Mouse (Mus musculus) inflammation-experienced regulatory T-cells, adult 6 months (primary cell): Measurements from ENCODE around the gene Stat4. TPM values are rescaled to one million over a fixed set of nuclear protein-coding genes. Genes with fewer than 3 reads are reported as not detected.

ENCODE experiments used
- ATAC-seq: one replicate; pipeline ENCODE4 v1.8.0; 2017
- polyA plus RNA-seq, 3 experiments: library from polyadenylated mRNA; unstranded; fragments of 100-300 nt; shearing (Covaris generic); gene quantifications; one replicate each; pipeline ENCODE4 v1.2.1; 2017

The Stat4 gene
- polyA plus RNA-seq: 100 to 1,000 TPM; 154 to 191 (median 177) TPM

DNA sequence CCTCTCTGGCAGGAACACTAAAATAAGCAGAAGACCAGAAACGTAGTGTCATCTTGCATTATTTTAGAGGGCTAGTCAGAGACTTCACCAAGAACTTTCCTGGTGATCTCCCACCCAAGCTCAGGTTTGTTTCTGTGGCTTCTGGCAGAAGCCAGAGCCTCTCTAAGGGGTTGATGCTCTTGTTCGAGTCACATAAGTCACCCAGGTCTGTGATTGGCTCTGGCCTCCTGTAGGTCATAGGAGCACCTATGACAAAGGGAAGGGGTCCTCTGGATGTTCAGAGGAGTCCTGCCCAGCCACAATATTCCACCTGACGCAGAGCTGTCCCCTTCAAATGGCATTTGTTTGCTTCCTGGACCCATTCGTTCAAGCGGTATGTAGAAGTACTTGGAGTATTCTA is at the start of gene Stat4:
TSS of gene Stat4 (plus strand) at position 301 of the 400 bp plus-strand sequence.
- ATAC-seq: no peak

DNA sequence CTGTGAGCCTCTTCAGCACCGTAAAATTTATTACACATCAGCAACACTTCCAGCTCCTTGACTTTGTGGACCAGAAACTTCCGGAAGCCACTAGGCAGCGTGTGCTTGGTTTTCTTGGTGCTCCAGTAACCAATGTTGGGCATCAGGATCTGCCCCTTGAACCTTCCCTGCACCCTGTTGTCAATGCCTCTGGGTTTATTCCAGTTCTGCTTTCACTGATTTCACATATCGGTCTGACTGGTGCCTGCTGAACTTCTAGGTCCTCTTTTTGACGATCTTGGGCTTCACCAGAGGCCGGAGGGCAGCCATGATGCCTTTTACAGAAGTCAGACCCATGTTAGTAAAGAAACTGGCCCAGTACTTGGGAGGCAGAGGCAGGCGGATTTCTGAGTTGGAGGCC is 48.6 kb upstream of the Stat4 start:
- no peak for ATAC-seq

DNA sequence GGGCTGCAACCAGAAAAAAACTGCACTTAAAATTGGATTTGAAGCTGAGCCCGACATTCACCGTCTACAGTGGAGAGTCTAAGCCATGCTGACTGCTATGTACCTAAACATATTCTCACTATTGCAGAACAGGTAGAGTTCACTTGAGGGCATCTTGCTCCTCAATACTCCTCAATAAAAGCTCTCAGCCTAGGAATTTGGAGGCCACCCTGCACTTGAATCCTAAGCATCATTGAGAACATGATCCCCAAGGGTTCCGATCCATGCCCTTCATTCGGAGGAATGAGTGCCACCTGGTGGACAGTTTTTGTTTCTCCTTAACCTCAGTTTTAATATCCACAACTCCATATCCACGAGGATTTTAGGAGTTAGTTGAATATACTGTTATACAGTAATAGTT is 42.2 kb upstream of the Stat4 start:
- no peak for ATAC-seq

DNA sequence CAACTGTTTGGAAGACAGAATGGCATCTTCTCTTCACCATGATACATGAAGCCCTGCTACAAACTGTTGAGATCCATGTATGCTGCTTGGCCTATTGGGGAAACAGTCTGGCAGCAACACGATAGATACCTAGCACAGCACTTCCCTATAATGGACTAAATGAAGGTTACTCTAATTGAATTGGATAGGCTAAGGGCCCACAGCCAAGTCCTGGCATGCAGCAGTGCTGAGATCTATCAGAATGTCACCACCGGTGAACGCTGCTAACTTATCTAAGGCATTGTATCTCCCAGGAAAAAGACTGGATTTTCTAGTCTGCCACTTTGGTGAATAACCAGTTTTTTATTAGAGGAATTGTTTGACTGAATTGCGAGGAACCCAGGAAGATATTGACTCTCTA is 39.8 kb upstream of the Stat4 start:
- no peak for ATAC-seq

DNA sequence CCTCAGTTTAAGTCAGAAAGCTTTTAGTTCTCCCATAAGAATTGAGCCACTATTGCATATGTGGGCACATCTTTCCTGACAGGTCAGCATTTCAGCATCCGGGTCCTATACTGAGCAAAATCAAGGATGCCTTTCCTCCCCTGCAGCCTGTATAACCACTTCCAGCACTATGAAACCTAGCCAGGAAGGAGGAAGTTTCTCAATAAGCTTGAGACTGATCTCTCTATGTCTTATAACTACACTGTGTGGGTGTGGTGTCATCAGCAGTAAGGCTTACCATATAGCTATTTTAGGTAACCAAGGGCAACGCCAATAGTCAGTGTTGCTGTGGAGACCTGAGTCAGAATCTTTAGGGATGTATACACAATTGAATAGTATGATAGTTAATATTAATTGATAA is 22.3 kb upstream of the Stat4 start:
- ATAC-seq: no peak

DNA sequence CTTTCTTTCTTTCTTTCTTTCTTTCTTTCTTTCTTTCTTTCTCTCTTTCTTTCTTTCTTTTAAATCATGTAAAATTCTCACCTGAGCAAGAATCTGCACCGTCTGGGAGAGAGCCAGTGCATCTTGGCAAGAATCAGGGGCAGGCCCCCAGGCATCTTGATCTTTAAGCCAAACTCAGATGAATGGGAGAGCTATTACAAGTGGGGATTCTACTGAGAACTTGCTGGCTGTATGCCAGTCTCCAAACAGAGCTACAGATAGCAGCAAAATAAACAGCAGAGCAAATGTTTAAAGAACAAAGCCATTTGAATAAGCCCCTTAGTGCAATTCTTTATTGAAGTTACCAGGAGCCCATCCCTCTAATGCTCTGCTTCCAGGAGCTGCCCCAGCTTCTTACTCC is 18.0 kb upstream of the Stat4 start:
- ATAC-seq: no peak

DNA sequence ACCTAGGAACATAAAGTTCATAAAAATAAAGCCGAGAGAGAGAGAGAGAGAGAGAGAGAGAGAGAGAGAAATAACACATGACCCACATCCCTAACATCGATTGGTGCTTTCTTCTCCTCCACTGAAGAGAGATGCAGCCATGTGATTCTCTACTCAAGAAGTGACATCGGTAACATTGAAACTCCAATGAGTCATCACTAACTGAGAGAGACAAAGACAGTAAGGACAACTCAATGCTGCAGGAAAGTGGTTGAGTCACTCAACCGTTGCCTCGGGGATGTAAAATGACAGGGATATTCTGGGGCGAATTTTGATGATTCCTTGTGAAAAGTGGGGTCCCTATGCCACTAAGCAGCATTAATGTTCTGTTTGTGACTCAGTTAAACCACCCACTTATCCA is 16.8 kb upstream of the Stat4 start:
- ATAC-seq: no peak

DNA sequence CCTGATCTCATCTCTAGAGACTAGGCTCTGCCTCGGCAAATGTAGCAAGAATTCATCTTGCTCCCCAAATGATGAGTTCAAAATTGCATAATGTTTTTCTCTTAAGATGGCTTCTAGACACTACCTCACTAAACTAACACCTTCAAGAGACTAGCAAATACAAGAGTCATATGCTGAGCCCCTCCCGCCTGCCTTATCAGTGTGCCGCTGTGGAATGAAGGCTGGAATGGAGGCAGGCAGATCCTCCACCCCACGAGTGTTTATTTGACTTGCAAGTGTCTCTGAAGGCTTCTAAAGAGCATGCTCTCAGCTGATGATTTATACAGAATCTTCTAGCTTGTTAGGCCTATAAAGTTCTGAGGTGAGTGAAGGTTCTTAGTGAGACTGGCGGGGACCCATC is 11.4 kb upstream of the Stat4 start:
- ATAC-seq: no peak

DNA sequence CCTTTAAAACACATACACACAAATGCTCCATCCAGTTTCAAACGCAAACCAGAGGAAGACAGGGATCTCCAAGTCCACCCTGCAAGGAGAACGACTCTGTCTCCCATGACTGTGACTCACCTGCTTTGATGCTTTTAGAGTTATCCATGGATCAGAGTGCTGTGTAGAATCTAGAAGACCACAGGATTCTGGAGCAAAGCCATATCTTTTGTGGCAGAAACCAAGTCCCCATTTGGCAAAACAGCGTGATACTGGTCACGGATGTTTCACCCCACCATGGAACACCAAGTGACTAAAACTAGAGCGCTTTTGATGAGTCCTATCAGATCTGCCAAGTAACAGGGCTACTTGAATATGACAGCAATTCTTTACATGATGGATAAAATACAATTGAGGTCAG is 7.9 kb upstream of the Stat4 start:
- no peak for ATAC-seq

DNA sequence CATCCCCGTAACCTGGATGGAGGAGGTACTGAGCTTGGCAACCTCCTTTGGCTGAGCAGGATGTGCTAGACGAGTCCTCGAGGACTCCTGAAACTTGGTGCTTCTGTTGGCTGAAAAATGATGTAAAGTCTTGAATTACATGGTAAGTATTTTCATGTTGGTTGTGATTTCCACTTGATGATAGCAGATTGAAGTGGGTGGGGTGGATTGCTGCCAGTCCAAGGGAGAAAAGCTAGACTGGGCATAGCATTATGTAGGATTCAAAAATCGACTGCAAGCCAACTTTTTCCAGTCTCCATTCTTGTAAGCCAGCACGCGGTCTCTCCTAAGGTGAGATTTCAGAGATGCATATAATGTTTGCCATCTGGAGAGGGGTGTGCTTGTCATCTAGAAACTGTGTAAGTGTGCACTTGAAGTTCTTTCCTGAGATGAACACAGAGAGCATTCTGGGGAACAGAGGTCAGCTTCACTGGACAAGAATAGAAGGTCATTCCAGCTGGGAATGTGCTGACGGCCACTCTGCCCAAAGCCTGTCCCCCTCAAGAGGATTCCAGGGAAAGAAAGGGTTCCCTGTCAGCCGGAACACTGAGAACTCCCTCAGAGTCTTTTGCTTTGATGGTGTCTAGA is 5.1 kb downstream of the Stat4 start:
- no peak for ATAC-seq

DNA sequence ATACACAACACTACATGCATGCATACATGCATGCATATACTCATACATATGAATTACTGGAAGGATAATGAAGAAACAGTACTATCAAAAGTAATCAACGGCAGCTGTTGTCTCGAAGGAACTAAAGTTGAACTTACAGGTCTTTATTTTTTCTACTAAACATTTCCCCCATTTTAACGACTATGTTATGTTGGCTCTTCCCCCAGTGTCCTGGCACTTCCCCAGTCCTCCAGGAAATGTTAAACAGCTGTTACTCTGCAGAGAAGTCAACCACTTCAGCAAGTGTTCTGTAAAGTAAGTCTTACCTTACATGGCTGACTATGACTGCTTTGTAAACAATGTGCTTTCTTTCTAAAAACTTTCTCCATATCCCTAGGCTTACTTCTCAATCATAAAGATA is 9.1 kb downstream of the Stat4 start:
- ATAC-seq: no peak

DNA sequence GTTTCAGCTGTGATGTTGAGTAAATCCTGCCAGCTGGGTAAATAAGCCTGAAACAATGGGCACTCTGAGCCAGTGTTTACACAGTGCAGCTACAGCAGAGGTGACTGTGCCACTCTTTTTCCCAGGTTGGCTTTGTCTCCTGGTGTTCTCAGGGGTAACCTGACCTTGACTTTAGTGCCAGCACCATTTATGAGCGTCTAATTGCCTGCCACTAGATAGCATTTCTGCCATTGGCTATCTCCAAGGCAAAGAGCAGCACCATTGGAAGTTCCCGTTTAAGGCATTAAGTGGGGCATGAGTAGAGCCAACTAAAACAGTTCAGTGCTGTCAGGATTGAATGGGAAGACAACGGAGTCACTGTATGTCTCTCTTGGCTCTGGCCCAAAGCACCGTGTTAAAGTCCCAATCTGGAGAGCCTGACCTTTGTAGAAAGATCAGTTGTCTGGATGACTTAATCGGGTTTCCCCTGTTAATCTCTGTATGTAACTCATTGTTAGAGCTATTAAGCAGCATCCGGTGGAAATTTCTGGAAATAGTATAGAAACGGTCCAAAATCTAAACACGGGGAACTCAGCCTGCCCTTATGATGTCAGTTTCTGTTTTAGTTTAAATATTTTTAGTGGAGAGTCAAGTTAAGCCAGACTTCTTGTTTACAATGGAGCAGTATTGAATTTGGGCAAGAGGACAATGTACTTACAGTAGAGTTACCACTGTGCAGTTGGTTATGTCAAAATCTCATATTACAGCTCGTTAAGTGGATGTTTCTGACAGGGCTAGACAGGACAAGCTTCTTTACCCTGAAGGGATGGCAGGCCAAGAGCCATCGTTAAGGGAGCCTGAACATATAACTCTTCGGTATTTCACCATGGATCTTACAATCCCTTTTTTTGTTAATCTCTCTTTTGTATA is 10.1 kb downstream of the Stat4 start:
- ATAC-seq: peak; percentile 52

DNA sequence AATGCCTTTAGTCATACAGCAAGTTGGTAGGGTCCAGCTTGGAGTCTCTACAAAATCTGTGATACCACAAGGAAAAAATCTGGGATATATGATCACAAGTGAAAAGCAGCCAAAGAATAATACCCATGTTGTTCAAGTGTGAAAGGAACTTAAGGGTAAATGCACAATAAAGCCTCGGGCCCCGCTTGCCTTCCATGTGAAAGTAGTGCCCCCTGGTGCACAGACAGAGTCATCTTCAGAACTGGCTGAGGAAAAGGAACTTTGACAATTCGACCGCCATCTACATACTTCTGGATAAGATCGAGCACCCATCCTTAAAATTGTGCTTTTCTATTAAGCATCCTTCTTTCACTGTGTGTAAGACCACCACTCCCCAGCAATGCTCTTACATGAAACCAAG is 11.6 kb downstream of the Stat4 start:
- ATAC-seq: no peak

DNA sequence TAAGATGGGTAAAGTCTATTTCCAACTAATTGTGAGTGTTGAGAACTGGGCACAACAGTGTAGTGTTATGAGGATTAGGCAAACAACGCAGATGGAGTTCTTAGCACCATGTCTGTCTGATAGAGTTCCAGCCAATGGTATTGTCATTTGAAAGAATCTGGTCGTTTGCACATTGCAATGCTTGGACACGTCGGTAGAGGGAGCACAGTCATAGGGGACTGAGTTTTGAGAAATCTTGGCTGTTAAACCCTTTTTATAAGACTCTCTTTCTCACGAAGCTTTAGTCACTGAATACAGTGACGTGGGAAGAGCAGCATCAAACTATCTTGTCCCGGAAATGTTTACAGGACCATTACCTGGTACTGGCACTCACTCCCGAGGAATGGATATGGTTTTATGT is 17.1 kb downstream of the Stat4 start:
- peak; percentile 73 for ATAC-seq

DNA sequence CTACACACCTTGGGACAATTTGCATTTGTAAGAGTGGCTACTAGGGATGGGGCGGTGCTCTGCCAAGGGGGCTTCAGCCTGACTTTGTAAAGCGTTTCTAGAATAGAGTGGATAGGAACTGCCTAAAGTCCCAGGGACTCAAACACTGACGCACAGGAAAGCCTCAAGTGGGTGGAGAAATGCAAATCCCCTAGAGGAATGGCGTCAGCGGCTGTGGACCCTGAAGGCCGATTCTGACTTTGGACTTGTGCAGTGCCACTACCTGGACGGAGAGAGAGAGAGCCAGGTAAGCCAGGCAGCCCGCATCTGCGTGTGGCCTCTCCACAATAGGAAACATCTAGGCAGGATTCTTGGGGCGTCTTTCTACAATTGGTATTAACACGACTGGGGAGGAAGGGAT is 21.5 kb downstream of the Stat4 start:
- ATAC-seq: peak; percentile 66

DNA sequence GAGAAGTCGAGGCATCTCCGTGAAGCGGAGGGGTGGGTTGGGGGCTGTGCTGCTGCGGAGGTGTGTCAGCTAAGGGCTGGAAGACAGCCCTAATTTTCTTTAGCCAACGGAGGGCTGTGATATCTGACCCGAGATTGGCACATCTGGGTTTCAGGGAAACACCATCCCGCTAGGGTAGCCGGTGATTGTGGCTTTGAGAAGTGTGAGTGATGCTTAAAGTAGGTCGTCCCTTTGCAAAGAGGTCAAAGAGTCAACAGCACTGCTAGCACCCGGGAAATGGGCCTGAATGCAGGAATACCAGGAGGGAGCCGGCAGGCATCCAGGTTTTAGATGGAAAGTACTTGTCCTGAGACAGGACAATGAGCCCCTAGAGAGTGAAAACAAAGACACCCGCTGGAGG is 22.0 kb downstream of the Stat4 start:
- ATAC-seq: peak; percentile 1

DNA sequence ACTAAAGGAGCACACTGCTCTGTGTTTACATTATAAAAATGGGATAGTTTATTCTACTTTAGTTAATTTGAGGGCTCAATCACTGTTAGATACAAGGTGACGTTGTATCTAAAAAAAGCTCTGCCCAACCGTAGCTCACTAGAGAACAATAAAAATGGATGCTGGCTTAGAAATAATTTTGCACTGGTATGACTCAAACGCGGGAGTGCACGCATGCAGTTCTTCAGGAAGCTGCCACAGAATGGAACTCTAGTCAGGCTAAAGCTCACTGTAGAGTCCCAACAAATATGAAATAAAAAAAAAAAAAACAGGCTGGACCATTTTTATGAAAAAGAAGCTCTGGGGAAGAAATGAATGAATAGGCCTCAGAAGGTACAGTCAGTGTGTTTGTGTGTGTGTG is 23.8 kb downstream of the Stat4 start:
- ATAC-seq: peak; percentile 19

DNA sequence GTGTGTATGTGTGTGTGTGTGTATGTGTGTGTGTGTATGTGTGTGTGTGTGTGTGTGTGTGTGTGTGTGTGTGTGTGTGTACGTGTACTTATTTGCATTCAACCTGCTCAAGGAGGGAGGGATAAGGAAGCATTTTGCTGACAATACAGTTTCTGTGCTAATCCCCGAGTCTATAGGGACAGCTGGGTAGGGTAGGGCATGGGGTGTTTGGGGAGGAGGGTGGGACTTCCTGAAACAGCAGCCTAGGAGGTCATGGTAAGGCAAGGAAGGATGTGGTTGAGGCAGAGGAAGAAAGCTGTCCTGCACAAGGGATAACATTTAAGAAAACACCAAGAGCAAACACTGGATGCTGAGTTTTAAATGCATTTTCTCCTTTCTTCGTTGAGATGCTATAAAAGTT is 24.3 kb downstream of the Stat4 start:
- peak; percentile 71 for ATAC-seq

DNA sequence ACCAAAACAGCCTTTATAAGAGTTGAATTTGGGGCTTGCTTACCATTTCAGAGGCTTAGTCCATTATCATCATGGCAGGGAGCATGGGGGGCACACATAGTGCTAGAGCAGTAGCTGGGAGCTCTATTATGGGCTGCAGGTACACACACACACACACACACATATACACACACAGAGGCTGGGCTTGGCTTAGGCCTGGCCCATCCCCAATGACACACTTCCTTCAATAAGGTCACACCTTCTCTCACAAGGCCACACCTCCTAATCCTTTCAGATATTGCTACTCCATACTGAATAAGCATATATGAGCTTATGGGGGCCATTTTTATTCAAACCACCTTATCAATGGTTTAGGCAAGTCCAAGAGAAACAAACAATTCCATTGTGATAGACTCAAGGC is 25.3 kb downstream of the Stat4 start:
- ATAC-seq: no peak

DNA sequence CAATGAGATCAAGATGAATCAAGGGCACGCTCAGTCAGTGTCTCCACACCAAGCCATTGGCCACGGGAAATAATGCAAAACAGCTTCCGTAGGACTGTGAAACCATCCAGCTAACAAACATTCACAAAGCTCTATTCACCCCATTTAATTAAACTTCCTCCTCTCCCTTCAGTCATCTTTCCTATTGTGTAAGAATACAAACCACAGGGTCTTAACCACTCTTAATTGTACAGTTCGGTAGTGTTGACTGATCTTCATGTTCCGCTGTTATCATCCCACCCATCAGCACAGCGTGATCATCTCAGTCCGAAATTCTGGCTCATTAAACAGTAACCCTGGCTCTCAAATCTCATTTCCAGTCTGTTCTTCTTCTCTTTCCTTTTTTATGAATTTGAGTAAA is 25.8 kb downstream of the Stat4 start:
- no peak for ATAC-seq

DNA sequence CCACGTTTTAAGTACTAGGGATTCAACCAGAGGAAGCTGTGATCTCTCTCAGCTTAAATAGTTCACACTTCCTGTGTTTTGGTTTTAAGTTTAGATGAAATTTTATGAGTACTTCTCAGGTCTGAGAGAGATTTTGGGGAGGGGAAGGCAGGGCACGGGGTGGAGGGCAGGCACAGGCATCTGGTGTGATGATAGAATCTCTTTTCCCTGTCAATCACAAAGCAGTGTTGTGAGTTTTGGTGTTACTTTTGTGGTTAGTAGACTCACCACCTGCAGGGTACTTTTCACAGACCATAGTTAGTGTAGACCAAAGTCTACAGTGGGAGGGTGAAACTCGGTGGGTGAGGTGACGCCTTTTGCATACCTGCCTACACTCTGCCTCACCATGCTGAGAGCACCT is 32.7 kb downstream of the Stat4 start:
- ATAC-seq: peak; percentile 79

DNA sequence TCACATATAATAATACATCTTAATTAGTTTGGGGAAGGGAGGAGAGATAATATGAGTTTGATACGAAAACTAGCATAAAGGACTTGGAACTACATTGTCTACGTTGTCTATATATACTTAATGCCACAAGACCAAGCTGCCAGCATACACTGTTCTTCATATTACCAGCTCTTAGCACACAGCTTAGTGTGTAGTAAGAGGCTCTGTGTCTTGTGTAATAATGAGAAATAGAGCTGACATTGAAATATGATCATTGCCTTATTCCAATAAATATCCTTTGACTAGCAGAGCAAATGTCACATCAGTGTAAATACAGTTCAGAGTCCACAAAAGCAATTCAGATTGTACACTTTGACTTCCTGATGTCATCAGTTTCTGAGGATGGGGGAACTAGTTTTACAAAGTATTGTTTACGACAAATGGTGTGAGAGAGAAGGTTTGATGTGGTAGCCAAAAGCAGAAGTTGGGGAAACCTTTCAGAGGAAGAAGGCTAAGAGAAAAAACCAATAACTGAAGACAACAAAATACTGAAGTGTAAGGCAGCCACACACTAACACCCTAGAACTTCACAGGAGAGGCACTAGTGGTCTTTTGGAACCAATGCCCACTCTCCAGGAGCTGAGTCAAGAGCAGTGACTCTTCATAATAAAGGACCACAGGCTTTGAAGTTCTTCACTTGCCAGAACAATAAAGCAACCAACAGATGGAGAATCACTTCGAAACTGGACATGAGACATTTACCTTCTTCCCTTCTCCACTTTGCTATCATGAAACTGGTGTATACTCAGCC is 35.2 kb downstream of the Stat4 start:
- ATAC-seq: peak; percentile 47

DNA sequence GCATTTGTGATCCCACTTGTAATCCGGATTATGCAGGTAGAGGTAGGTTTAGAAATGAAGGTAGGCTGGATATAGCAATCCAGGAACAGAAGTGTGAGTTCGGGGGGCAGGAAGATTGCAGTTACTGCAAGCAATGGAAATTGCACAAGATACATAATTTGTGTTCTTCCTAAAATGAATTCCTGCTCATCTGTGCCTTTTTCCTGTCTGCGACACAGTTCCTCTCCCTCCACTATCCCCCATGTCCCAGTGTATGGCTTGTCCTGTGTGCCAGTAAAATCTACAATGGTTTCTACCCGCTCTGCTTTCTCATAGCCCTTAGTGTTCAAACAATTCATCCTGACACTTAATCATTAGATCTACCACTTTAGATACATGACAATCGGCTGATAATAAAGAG is 41.7 kb downstream of the Stat4 start:
- ATAC-seq: no peak
